Mouse (Mus musculus) adrenal gland, postnatal 25 days (tissue): ENCODE results near the gene Lrig2. TPM values are rescaled to one million over a fixed set of nuclear protein-coding genes. Genes with fewer than 3 reads are reported as not detected.

Source experiments
- DNase-seq: peaks from one replicate; pipeline ENCODE4 v3.0.0; 2021; ENCODE audit warnings: mixed read lengths
- total RNA-seq: library from RNA; stranded (reverse); gene quantifications from 2 replicates; pipeline ENCODE4 v1.2.3, GENCODE M21; 2021

Lrig2 gene
- total RNA-seq, 1 experiment from 2014 or later = 19.2 TPM

- no peak for DNase-seq
Measured at GRCm38 (mm10) chr3:104510771-104511429, 818 bp downstream of the Lrig2 start.

DNA sequence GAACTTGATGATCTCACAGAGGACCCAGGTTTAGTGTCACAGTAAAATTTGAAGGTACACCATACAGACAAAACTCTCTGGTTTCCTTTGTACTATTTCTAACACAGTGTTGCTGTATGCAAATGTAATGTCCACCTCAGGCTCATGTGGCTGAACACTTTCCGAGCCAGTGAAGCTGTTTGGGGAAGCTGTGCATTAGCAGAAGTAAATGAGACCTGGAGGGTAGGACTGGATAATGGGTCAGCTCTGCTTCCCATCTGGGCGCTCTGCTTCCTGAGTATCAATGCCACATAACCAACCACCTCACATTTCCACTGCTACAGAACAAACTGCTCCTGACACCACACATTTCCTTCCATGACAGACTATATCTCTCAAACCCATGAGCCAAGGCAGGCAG, 10.1 kb downstream of the Lrig2 start:
- no peak for DNase-seq

- no peak for DNase-seq
Measured at GRCm38 (mm10) chr3:104500881-104501280, 10.8 kb downstream of the Lrig2 start.

GRCm38 (mm10) chr3:104496176-104496575, 15.5 kb downstream of the Lrig2 start:
- no peak for DNase-seq

GRCm38 (mm10) chr3:104480946-104481719, 30.6 kb downstream of the Lrig2 start:
- DNase-seq = no peak

DNA sequence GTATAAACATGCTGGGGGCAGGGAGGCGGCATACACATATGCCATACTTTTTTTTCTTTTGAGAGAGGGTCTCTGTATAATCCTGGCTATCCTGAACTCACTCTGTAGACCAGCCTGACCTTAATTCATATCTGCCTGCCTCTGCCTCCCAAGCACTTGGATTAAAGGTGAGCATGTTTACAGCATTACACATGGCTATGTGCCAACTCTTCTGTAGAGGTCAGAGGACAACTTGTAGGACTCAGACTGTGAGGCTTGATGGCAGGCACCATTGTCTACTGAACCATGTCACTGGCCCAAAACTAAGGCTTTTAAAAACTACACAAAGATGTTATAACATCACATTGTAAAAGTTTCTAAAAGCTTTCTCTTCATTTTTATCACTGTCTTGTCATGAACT, 33.7 kb downstream of the Lrig2 start:
- DNase-seq = no peak

GRCm38 (mm10) chr3:104469421-104469820, 42.3 kb downstream of the Lrig2 start:
- DNase-seq = no peak

GRCm38 (mm10) chr3:104461226-104461625, 50.5 kb downstream of the Lrig2 start:
- DNase-seq = no peak

DNA sequence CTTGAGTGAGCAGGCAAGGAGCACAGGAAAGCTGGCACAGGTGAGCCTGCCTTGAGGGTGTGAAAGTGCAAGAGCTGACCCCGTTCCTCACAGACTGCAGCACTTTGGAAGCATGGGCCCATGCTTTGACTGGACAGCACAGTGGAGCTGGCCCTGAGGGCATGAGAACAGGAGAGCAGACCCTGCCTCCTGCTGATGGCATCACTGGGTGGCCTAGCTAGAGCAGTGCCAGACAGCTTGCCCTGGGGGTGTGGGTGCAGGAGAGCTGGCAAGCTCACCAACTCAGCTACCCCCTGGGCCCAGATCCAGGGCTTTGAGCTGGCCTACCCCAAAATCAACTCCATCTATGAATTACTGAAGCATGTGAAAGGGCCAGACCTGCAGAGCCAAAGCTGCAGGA, 53.1 kb downstream of the Lrig2 start:
- DNase-seq = no peak

- no peak for DNase-seq
Measured at GRCm38 (mm10) chr3:104455506-104456275, 56.0 kb downstream of the Lrig2 start.

DNA sequence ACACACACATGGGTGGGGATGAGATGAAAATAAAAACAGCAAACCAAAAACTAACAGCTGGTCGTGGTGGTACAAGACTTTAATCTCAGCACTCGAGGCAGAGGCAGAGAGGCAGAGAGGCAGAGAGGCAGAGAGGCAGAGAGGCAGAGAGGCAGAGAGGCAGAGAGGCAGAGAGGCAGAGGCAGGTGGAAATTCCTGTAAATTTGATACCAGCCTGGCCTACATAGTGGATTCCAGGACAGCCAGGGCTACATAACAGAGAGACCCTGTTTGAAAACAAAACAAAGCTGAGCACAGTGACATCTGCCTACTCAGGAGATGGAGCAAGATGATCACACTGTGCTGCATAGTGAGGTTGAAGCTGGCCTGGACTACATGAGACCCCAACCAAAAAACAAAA, 64.5 kb downstream of the Lrig2 start:
- no peak for DNase-seq

- DNase-seq = no peak
Measured at GRCm38 (mm10) chr3:104446689-104447088, 65.0 kb downstream of the Lrig2 start.

DNA sequence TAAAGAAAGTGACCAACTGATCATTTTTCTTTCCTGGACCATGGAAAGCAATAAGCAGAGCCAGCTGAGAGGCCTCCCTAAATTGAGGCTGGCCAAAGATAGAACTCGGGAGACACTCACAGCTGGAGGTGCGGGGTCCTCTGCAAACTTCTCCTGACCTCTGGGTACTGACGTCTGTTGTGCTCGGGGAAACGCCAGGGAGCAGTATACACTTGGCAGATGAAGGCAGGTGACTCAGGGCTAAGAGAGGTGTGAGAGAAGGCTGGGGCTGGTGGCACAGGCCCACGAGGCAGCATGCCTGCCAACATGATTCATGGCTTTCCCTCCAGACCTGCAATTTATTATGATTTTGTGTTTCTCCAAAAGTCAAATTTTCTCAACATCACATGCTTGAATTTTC, 66.1 kb downstream of the Lrig2 start:
- DNase-seq = peak; percentile 35

DNA sequence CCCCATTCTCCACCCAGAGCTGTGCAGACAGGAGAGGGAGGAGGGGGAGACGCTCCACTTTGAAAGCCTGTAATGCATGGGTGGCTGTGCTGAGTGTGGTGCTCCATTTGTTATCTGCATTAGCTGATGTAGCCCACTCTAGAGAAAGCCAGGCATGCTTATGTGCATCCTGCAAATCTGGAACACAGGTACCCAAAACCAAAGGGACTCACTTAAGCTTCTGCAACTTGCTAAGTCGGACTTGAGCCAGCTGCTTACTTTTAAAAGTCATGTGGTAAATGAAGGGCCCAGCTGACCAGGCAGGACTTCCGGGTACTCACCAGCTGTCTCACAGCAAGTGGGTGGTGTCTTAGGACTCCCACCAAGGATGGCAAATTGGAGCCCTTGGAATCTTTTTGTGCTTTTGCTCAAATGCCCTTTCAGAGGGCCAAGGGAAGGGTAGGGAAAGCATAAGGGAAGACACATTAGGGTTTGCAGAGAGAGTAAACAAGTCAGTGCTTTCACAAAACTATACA, 66.7 kb downstream of the Lrig2 start:
- DNase-seq = no peak

- DNase-seq = no peak
Measured at GRCm38 (mm10) chr3:104444082-104444481, 67.6 kb downstream of the Lrig2 start.

DNA sequence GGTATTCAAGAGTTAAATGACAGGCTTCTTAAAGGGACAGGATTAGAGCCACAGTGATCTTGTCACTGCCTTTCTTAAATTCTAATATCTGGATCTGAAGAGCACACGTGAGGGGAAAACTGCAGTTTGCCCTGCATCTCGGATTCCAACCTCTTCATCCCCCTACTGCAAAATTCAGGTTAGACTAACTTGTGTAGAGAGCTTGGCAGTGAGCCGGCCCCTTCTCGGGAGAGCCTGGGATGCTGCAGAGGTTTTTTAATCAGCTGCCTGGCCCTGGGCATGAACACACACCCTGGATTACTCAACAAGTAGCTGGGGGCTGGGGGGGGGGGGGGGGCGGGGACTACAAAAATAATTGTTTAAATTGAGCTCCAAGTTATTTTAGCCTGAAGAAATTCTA, 69.4 kb downstream of the Lrig2 start:
- no peak for DNase-seq

- peak; percentile 97 for DNase-seq
Measured at GRCm38 (mm10) chr3:104441870-104442283, 69.8 kb downstream of the Lrig2 start.

DNA sequence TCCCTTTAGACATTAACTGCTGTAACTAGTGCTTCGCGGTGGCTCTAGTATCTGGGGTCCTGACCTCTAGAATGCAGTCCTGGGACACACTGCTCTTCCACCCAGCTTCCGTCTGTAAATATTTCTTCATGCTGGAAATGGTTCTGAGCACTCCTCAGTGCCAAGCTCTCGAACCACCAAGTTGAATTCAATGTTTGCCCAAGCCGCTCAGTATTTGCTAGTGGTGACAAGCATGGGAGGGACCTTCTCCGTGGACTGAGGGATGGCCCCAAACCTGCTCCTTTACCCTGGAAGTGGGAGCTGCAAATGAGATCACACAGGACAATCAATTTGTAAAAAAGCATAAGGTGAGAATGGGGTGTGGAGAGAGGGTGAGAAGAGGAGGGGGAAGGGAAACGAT, 70.3 kb downstream of the Lrig2 start:
- DNase-seq = no peak

- no peak for DNase-seq
Measured at GRCm38 (mm10) chr3:104438777-104439176, 72.9 kb downstream of the Lrig2 start.

DNA sequence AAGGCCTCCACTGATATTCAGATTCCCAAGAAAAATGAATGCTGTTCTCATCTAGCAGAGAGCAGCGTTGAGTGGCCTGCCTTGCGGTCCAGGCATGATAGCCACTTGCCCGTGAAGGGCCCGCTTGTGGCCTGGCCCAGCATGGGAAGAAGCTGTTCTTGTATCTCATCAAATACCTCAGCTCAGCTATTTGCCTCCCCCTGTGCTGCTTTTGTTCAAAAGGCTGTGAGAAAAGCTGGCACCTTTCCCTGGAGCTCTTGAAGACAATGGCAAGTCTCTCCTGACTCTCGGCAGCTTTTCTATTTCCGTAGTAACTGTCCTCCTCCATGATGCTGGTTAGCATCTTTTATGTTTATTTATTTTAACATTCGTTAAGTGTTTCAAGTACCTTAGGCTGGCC, 74.1 kb downstream of the Lrig2 start:
- no peak for DNase-seq

- no peak for DNase-seq
Measured at GRCm38 (mm10) chr3:104435947-104436346, 75.8 kb downstream of the Lrig2 start.

- no peak for DNase-seq
Measured at GRCm38 (mm10) chr3:104434246-104434696, 77.4 kb downstream of the Lrig2 start.

GRCm38 (mm10) chr3:104432651-104433050, 79.1 kb downstream of the Lrig2 start:
- no peak for DNase-seq
